Mouse (Mus musculus) gonadal fat pad, adult 2 months (tissue): ENCODE data around the gene Xpo6. TPM values are rescaled to one million over a fixed set of nuclear protein-coding genes. Genes with fewer than 3 reads are reported as not detected.

Experiments used
- DNase-seq: peaks from one replicate; pipeline ENCODE4 v3.0.0-alpha.2; 2012; ENCODE audit warnings: low read depth
- polyA plus RNA-seq: library from polyadenylated mRNA; depleted of rRNA; stranded (reverse); fragments of >200 nt; gene quantifications from 2 replicates; pipeline ENCODE4 v1.2.3, GENCODE M21; 2012; rRNA removed

Xpo6 gene
- polyA plus RNA-seq, 1 experiment, result 133 TPM

DNA sequence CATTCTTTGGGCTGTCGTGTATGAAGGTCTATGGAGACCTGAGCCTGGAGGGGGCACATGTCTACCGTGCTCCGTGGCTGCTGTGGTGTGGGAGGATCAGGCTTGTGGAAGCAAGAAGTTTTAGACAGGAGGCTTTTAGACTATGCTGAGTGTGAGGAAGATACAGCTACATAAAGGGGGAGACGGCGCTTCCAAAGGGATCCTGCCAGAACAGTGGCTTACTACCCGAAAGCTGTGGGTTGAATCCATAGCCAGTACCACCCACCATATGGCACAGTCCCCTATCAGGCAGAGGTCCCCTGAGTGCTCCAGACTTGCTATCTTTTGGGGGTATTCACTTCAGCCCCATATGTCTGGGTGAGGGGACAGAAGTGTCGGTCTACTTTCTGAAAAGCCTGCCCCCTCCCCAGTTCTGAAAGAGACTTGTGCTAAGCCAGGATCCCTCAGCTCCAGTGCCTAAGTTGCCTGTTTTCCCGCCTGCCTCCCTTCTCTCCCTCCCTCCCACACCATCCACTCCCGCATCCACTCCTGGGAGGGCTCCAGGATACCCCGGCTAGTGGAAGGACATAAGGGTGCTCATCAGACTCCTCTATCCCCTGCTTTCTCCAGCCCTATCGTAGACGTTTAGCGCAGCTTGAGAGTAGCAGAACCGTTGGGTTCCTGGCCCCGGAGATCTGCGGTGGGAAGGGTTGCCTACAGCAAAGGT, 119.2 kb downstream of the Xpo6 start:
- DNase-seq, result no peak

- DNase-seq, result no peak
Observed at GRCm38 (mm10) chr7:126076935-126077334, 123.4 kb downstream of the Xpo6 start.

DNA sequence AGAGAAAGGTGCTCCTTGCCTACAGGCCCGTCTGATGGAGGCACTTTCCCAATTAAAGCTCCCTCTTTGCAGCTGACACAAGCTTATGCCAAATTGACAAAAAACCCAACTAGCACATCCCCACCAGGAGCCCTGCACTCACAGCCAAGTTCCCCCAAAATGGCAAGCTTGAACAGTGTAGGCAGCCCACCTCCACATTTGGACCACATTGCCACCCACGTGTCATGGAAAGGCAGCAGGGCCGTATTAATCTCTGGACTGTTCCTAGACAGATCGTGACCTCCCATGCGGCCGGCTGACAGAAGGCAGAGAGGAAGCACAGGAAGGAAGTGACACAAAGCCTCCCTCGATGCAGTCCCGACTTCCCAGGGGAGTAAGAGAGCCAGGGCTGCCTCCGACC, 125.2 kb downstream of the Xpo6 start:
- no peak for DNase-seq

DNA sequence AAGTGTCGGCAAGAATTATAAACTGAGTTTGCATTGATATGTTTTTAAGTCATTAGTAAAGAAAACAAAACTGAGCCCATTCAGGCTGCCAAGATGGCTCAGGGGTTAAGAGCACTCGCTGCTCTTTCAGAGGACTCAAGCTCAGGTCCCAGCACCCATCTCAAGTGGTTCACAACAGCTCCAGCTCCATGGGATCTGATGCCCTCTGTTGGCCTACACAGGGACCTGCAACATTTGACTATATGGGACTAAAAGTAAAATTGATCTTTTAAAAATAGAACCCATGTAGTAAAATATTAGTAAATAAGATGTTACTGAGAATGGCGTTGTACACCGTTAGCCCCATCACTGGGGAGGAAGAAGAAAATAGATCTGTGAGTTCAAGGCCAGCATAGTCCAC, 130.0 kb downstream of the Xpo6 start:
- DNase-seq, result no peak

DNA sequence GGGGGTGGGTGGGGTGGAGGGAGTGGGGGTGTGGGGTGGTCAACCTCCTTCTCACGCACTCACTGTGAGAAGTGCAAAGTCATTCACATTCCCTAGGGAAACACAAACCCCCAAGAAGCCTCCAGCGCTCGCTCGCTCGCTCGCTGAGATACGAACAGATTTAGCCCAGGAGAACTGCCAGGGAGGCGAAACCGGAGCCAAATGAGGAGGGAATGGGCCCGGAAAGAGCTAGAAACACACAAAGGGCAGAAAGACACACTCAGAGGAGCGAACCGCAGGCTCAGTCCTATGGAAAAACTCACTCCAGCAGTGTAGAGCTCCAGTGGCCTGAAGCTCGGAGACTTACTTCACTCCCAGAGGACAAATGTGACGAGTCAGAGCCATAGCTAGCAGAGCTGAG, 133.5 kb downstream of the Xpo6 start:
- DNase-seq, result no peak

- no peak for DNase-seq
Observed at GRCm38 (mm10) chr7:126065243-126065876, 134.9 kb downstream of the Xpo6 start.

- DNase-seq, result no peak
Observed at GRCm38 (mm10) chr7:126062228-126062627, 138.1 kb downstream of the Xpo6 start.

GRCm38 (mm10) chr7:126058918-126059317, 141.4 kb downstream of the Xpo6 start:
- DNase-seq, result no peak

DNA sequence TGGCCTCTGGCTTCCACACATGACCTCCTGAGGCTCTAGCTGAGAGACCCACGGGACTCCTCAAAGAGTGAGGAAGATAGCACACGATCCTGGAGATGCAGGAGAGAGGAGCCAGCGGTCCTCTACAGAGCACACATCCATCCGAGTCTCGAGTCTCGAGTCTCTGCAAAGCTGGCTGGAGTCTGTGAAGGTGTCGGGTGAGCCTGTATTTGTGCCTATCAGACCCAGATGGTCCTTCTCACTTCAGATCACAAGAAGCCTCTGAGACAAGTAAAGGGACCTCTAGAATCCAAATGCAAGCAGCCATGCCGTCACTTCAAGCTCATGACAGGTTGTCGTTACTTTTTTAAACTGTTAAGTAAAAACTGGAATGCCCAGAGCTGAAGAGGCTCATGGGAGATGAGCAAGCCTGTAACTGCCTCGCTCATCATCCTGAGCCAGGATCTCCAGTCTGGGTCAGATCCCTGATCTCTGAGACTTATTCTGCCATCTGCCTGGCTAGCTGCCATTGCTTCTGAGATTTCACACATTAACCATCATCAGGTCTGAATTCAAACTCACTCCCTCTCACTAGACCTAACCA, 142.9 kb downstream of the Xpo6 start:
- DNase-seq, result no peak

GRCm38 (mm10) chr7:126054574-126054973, 145.7 kb downstream of the Xpo6 start:
- DNase-seq, result no peak

- no peak for DNase-seq
Observed at GRCm38 (mm10) chr7:126053618-126054017, 146.7 kb downstream of the Xpo6 start.

DNA sequence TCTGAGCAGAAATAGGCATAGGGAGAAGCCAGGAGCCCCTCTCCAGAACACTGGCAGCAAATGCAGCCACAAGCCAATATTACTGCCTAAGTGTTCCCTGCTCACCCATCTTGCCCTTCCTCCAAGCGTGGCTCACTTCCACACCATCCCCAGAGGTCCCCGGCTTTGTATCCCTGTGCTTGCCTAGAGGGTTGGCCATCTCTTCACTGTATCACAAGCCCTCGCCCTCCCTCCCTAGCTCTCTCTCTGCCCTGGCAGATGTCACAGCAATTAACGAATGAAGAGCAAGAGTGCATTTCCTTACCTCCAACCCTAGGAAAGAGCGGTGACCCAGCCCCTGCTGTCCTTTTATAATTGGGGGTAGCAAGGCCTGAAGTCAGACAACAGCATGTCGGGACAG, 148.4 kb downstream of the Xpo6 start:
- no peak for DNase-seq

Other genes starting within 250 kb of the Xpo6 start
- 0.37 and 0.59 TPM in 2 replicates for gene Gsg1l, start 118.1 kb downstream of the Xpo6 start, polyA plus RNA-seq
- 26.5 and 32.0 TPM in 2 replicates for gene Sbk1, start 72.1 kb upstream of the Xpo6 start, polyA plus RNA-seq
- gene Lat, start 169.1 kb upstream of the Xpo6 start, polyA plus RNA-seq, result 10.7 TPM in 2 replicates
- gene Spns1, start 176.9 kb upstream of the Xpo6 start, polyA plus RNA-seq, result 144 and 156 TPM in 2 replicates
- gene Nfatc2ip, start 196.2 kb upstream of the Xpo6 start, polyA plus RNA-seq, result 4.7 and 6.4 TPM in 2 replicates
- 0.95 and 1.2 TPM in 2 replicates for gene Cd19, start 214.4 kb upstream of the Xpo6 start, polyA plus RNA-seq
- gene Rabep2, start 228.3 kb upstream of the Xpo6 start, polyA plus RNA-seq, result 26.0 and 28.2 TPM in 2 replicates